Mouse (Mus musculus): ENCODE results near the gene Il17re.

DNA sequence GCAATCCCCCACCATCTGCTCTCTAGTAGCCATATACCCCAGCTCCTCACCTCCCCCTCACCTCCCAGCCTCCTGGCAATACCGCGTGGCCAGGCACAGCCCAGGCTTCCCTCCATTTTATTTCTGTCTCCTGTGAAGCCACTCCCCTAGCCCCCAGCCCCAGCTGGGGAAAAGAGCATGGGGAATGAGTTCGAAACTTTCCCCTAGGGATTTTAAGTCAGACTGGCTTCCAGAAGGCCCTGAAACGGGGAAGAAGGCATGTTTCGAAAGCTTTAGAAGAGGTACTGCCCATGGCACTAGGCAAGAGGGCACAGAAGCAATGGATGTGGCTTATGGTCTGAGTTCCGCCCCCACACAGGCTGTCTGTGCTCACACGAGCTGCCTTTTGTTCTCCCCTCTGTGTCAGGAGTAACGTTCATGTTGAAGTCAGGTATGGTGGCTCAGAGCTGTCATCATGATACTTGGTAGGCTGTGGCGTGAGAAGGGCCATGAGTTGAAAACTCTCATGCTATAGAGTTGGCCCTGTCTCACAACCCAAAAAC is 22.5 kb upstream of the Il17re start, which contains the start of gene Cidec:
- TF ChIP-seq ZNF384 (IDR thresholded peaks at IDR 0.05; ENCODE audit: low read depth, low read length) (no peak), ZC3H11A (IDR thresholded peaks at IDR 0.05; ENCODE audit: borderline replicate concordance, low read depth, low read length) (no peak)
